Mouse (Mus musculus) intestine, embryonic 14.5 days (tissue): Measurements from ENCODE around the gene Arl8a. TPM values are rescaled to one million over a fixed set of nuclear protein-coding genes. Genes with fewer than 3 reads are reported as not detected.
A peak's percentile ranks its signal among the peaks of the same experiment; 100 is the strongest.

Experiments
- ATAC-seq: fragments of 200-750 bp; cut with Nextera tagmentation; replicated peaks from 2 replicates; pipeline ENCODE4 v1.8.0; 2017; ENCODE audit warnings: low read depth, moderate number of reproducible peaks, moderate TSS enrichment, moderate library complexity; ENCODE audit not compliant: low FRiP score, low TSS enrichment
- DNase-seq: peaks from one replicate; pipeline ENCODE4 v3.0.0-alpha.2; 2018; ENCODE audit warnings: low spot score
- H3K27ac ChIP-seq: fragments of 300-500 bp; sonication (generic); 2 replicates; pipeline ENCODE4 v1.5.1; 2014; ENCODE audit warnings: low read depth, mild to moderate bottlenecking, control low read depth
- H3K27me3 ChIP-seq: fragments of 300-500 bp; sonication (generic); replicated peaks from 2 replicates; pipeline ENCODE4 v1.6.1; 2014; ENCODE audit warnings: low read length, control low read depth; ENCODE audit not compliant: control insufficient read depth, insufficient read depth
- H3K36me3 ChIP-seq: fragments of 300-500 bp; sonication (generic); 2 replicates; pipeline ENCODE4 v1.6.1; 2014; ENCODE audit warnings: low read length, control low read depth; ENCODE audit not compliant: control insufficient read depth, insufficient read depth
- H3K4me1 ChIP-seq: fragments of 300-500 bp; sonication (generic); replicated peaks from 2 replicates; pipeline ENCODE4 v1.6.1; 2014; ENCODE audit warnings: low read length, control low read depth, mixed read lengths; ENCODE audit not compliant: control insufficient read depth, insufficient read depth
- H3K4me2 ChIP-seq: fragments of 300-500 bp; sonication (generic); 2 replicates; pipeline ENCODE4 v1.6.1; 2014; ENCODE audit warnings: low read length
- H3K4me3 ChIP-seq: fragments of 300-500 bp; sonication (generic); 2 replicates; pipeline ENCODE4 v1.5.1; 2014; ENCODE audit warnings: low read depth, low read length, control low read depth, mixed read lengths
- H3K9ac ChIP-seq: fragments of 300-500 bp; sonication (generic); 2 replicates; pipeline ENCODE4 v1.6.1; 2014; ENCODE audit warnings: mild to moderate bottlenecking, low read length
- H3K9me3 ChIP-seq: fragments of 300-500 bp; sonication (generic); 2 replicates; pipeline ENCODE4 v1.6.1; 2016; ENCODE audit warnings: low read length, control low read depth; ENCODE audit not compliant: control insufficient read depth
- WGBS: fragments of 180-500 bp; shearing (Covaris S2); extraction: QIAGEN DNeasy Blood & Tissue Kit; methylation state at CpG from one replicate; pipeline ENCODE4 v1.1.7; 2014; 5-methylcytosine and 5-hydroxymethylcytosine counted together
- polyA plus RNA-seq: library from polyadenylated mRNA; unstranded; fragments of >200 nt; fragmentation: Nextera tagmentation; extraction: Ambion mirVana; gene quantifications from 2 replicates; pipeline ENCODE4 v1.2.1, GENCODE M21; 2014

Arl8a gene
- polyA plus RNA-seq, 1 experiment from 2014 or later, result 54.2 TPM

DNA sequence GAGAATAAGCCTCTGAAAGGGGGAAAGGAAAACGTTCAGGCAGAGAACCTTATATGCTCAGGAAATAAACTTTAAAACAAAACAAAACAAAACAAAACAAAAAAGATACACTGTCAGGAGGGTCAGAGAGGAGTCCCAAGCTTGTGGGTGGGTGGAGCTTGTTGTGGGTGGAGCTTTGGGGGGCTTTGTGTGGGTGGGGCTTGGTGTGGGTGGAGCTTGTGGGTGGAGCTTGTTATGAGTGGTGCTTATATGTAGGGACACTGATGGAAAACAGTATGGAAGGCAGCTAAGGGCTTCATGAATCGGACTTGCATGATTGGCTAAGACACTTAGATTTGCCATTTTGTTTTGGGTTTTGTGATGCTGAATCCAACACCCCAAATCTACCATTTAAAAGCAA, 6.7 kb upstream of the Arl8a start:
- no peak overlapping the region for H3K4me2 ChIP-seq
- no peak for ATAC-seq
- no peaks in the 10 kb centered on the region for H3K36me3 ChIP-seq
- no peak for DNase-seq
- H3K27me3 ChIP-seq, result 0 out of 2 replicates have a peak, but pooled peaks cover 2% of the 10 kb centered on the region
- no peak overlapping the region for H3K27ac ChIP-seq
- WGBS, result 76% methylated on average over 2 of the region's 2 CpGs
- no peaks in the 10 kb centered on the region for H3K9me3 ChIP-seq
- H3K4me3 ChIP-seq, result no peak overlapping the region
- H3K4me1 ChIP-seq, result no peaks in the 10 kb centered on the region
- H3K9ac ChIP-seq, result no peak overlapping the region

DNA sequence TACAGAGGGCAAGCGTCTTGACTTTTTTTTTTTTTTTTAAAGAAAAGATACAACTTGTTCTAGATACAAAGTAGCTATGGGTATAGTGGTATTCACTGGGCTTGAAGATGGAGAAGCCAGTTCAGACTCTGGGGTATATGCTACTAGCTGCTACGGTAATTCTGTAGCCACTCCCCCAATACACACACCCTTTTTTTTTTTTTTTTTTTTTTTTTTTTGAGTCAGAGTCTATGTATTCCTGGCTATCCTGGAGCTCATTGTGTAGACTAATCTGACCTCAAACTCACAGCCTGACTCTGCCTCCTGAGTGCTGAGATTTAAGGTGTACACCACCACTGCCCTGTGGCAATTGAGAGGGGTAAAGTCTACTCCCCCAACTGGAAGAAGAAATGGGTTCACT, 4.2 kb upstream of the Arl8a start:
- DNase-seq (no peak), ATAC-seq (no peak)
- WGBS, result 66% methylated on average over 2 of the region's 2 CpGs
- no peak overlapping the region for H3K4me2 ChIP-seq
- H3K9ac ChIP-seq, result no peak overlapping the region
- no peaks in the 10 kb centered on the region for H3K9me3 ChIP-seq
- H3K4me3 ChIP-seq, result no peak overlapping the region
- peaks cover 2% of the 10 kb centered on the region; the same call in 1 of the 2 replicates for H3K27me3 ChIP-seq
- H3K4me1 ChIP-seq, result no peaks in the 10 kb centered on the region; the same call in 1 of the 2 replicates
- no peak overlapping the region for H3K27ac ChIP-seq
- no peaks in the 10 kb centered on the region for H3K36me3 ChIP-seq

DNA sequence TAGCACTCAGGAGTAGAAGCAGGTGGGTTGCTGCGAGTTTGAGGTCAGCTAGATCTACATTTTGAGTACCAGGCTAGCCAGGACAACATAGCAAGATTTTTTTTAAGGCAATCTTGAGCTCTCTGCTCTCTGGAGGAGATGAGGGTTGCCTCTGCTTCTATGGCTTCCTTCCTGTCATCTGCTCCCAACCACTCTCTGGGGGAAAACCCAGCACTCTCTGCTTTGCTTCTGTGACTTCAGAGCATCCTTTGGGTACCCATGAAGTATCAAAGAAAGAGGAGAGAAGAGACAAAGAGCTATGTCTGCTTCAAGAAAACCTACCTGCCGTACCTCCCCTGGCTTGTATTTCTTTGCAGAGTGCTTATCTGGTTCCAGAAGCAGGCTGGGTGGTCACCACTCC, 2.7 kb upstream of the Arl8a start:
- H3K9me3 ChIP-seq, result no peaks in the 10 kb centered on the region
- H3K4me3 ChIP-seq, result no peak overlapping the region
- ATAC-seq (no peak), DNase-seq (no peak)
- no peak overlapping the region for H3K27ac ChIP-seq
- no peak overlapping the region for H3K9ac ChIP-seq
- peaks cover 9% of the 10 kb centered on the region for H3K4me1 ChIP-seq
- no peak overlapping the region for H3K4me2 ChIP-seq
- H3K27me3 ChIP-seq, result peaks cover 2% of the 10 kb centered on the region; the same call in 1 of the 2 replicates
- 83% methylated on average over 2 of the region's 2 CpGs for WGBS
- no peaks in the 10 kb centered on the region for H3K36me3 ChIP-seq

DNA sequence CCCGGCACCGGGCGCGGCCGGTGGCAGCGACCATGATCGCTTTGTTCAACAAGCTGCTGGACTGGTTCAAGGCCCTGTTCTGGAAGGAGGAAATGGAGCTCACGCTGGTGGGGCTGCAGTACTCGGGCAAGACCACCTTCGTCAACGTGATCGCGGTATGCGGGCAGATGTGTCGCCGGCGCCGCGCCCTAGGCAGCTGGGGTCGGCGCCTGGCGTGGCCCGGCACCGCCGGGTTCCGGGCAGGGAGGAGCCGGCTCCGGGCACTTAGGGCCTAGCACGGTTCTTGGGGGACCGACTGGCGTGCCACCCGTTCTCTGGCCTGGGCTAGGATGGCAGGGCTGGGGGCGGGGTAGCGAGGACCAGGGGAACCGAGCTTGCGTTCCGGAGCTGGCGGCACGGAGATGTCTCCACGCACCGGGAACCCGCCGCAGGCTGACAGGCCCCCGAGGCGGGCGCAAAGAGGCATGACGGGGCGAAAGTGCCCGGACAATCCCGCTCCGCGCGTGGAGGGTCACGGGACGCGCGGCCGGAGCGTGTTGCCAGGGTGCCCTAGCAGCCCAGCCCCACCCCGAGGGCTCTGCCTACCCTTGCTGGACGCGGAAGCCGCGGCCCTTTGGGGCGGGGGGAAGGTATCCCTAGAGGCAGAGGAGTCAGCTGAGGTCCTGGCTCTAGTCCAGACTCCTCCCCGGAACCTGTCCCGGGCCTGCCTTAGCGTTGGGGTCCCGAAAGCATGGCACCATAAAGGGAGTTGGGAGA, 500 bp downstream of the Arl8a start:
- peak overlapping the region; percentile 94 for H3K9ac ChIP-seq
- H3K9me3 ChIP-seq, result no peaks in the 10 kb centered on the region
- H3K4me1 ChIP-seq, result peaks cover 12% of the 10 kb centered on the region
- H3K4me3 ChIP-seq, result peak overlapping the region; percentile 83
- 0 out of 2 replicates have a peak, but pooled peaks cover 9% of the 10 kb centered on the region for H3K36me3 ChIP-seq
- peak overlapping the region; percentile 53 for H3K4me2 ChIP-seq
- ATAC-seq (peak; percentile 73), DNase-seq (peak; percentile 92)
- peaks cover 2% of the 10 kb centered on the region; the same call in 1 of the 2 replicates for H3K27me3 ChIP-seq
- under 1% methylated on average over 68 of the region's 69 CpGs for WGBS
- H3K27ac ChIP-seq, result peak overlapping the region; percentile 75

DNA sequence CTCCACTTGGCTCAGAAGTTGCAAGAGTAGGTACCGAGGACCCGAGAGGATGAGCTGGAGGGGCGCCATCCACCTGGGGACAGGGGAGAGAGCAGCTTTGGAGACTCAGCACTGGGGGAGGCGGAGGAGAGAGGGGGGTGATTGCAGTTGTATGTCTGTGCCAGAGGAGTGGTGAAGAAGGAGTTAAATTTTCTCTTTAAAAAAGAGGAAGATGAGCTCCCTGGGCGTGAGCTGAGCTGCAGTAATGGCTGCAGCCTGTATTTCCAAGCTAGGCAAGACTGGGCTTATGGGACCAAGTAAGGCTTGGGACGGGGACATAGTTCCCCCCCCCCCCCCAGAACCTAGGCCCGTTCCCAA, 1.1 kb downstream of the Arl8a start:
- Histone ChIP-seq H3K27me3 (peaks cover 2% of the 10 kb centered on the region; the same call in 1 of the 2 replicates), H3K4me2 (peak overlapping the region; percentile 53), H3K4me1 (peaks cover 12% of the 10 kb centered on the region), H3K9me3 (no peaks in the 10 kb centered on the region), H3K4me3 (peak overlapping the region; percentile 83), H3K36me3 (0 out of 2 replicates have a peak, but pooled peaks cover 13% of the 10 kb centered on the region), H3K27ac (no peak overlapping the region), H3K9ac (peak overlapping the region; percentile 94)
- peak; percentile 26; the same call in 1 of the 2 replicates for ATAC-seq
- 0% methylated on average over 7 of the region's 7 CpGs for WGBS
- no peak for DNase-seq

DNA sequence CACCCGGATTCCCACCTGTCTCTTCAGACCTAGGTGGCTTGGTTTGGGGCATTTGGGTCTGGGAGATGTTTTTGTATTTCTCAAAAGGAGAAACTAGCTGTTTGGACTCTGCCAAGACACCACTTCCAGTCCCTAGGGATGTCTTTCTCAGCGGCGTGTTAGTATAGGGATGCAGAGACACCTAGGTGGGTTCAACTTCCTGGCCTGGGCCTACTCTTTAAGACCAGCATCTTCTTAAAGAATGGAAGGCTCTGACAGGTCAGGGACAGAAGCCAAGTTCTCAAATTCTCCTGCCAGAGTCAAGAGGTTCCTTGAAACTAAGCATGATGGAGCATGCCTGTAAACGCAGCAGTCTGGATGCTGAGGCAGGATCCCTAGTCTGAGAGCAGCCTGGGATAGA, 1.9 kb downstream of the Arl8a start:
- Histone ChIP-seq H3K4me1 (peaks cover 12% of the 10 kb centered on the region), H3K27me3 (peaks cover 2% of the 10 kb centered on the region; the same call in 1 of the 2 replicates), H3K4me2 (peak overlapping the region; percentile 53), H3K9me3 (no peaks in the 10 kb centered on the region), H3K27ac (no peak overlapping the region), H3K9ac (peak overlapping the region; percentile 94; the same call in 1 of the 2 replicates), H3K36me3 (0 out of 2 replicates have a peak, but pooled peaks cover 13% of the 10 kb centered on the region), H3K4me3 (peak overlapping the region; percentile 83)
- no peak for DNase-seq
- ATAC-seq, result no peak
- 76% methylated on average over 4 of the region's 4 CpGs for WGBS

DNA sequence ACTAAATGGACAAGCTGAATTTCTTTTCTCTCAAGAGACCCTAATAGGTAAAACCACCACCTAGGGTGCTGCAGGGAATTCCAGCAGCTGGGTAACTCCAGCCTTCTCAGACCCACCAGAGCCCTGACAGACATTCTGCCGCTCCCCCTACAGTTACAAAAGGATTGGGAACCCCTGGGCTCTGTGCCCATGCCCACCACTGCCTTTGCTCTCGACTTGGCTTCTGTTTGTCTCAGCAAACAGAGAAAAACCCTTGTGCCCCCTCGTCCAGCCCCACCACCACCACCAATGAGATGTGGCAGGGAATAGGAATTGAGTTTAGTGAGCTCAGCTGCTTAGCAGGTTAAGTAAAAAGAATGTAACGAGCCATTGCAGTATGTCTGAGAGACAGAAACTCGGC, 2.4 kb downstream of the Arl8a start:
- Histone ChIP-seq H3K36me3 (0 out of 2 replicates have a peak, but pooled peaks cover 13% of the 10 kb centered on the region), H3K4me1 (peaks cover 15% of the 10 kb centered on the region), H3K4me2 (no peak overlapping the region), H3K9me3 (no peaks in the 10 kb centered on the region), H3K4me3 (no peak overlapping the region), H3K27me3 (peaks cover 2% of the 10 kb centered on the region; the same call in 1 of the 2 replicates), H3K27ac (no peak overlapping the region), H3K9ac (no peak overlapping the region)
- no peak for DNase-seq
- 71% methylated on average over 5 of the region's 5 CpGs for WGBS
- no peak for ATAC-seq

DNA sequence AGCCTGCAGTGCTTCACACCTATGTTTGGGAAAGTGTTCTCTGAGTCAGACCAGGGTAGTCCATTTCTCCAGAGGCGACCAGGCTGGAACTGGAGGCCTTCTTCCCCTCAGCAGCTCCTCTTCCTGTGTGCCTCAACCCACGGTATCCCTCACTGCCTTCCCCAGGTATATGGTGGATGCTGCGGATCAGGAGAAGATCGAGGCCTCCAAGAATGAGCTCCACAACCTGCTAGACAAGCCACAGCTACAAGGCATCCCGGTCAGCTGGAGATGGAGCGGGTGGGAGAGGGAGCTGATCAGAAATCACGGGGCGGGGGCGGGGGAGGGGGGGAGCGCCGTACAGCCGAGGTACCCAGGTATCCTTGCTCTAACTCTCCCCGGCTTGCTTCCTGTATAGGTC, 7.4 kb downstream of the Arl8a start:
- ATAC-seq (no peak), DNase-seq (no peak)
- 23% methylated on average over 13 of the region's 13 CpGs for WGBS
- Histone ChIP-seq H3K4me2 (peak overlapping the region; percentile 46), H3K36me3 (peaks cover 33% of the 10 kb centered on the region), H3K27me3 (no peaks in the 10 kb centered on the region), H3K27ac (peak overlapping the region; percentile 73), H3K4me3 (no peak overlapping the region), H3K4me1 (peaks cover 16% of the 10 kb centered on the region; the same call in 1 of the 2 replicates), H3K9ac (peak overlapping the region; percentile 39; the same call in 1 of the 2 replicates), H3K9me3 (no peaks in the 10 kb centered on the region)
